Mouse (Mus musculus) ES-E14 (cell line): Measurements from ENCODE around the gene Cd180. TPM values are rescaled to one million over a fixed set of nuclear protein-coding genes. Genes with fewer than 3 reads are reported as not detected.
A peak's percentile ranks its signal among the peaks of the same experiment; 100 is the strongest.

ENCODE experiments used
- DNase-seq: peaks from one replicate; pipeline ENCODE4 v3.0.0-alpha.2; 2013; ENCODE audit warnings: low read depth, low spot score
- H3K27ac ChIP-seq: 2 replicates; pipeline ENCODE4 v1.5.1; 2012; ENCODE audit warnings: low read depth, mild to moderate bottlenecking, low read length, moderate library complexity, mixed read lengths; ENCODE audit not compliant: poor library complexity, insufficient read depth, severe bottlenecking
- H3K36me3 ChIP-seq: 2 replicates; pipeline ENCODE4 v1.6.1; 2012; ENCODE audit warnings: mild to moderate bottlenecking, low read length, moderate library complexity, mixed read lengths; ENCODE audit not compliant: control insufficient read depth, poor library complexity, insufficient read depth, severe bottlenecking
- H3K4me1 ChIP-seq, 2 experiments: fragments of 150-350 bp in 1 of 2; sonication (generic) in 1 of 2; 2 replicates each; pipeline ENCODE4 v1.6.1; 2012; ENCODE audit warnings: low read length in 2 of 2, mild to moderate bottlenecking in 1 of 2, mixed read lengths in 1 of 2; ENCODE audit not compliant: control insufficient read depth in 2 of 2, insufficient read depth in 2 of 2, poor library complexity in 1 of 2
- H3K4me3 ChIP-seq, 2 experiments: fragments of 150-350 bp in 1 of 2; sonication (generic) in 1 of 2; 2 replicates each; pipeline ENCODE4 v1.5.1; 2012; ENCODE audit warnings: low read length in 2 of 2, low read depth in 1 of 2, mild to moderate bottlenecking in 1 of 2, mixed read lengths in 1 of 2; ENCODE audit not compliant: insufficient read depth in 1 of 2, poor library complexity in 1 of 2, severe bottlenecking in 1 of 2
- H3K9ac ChIP-seq: 2 replicates; pipeline ENCODE4 v1.6.1; 2012; ENCODE audit warnings: low read depth, mild to moderate bottlenecking, low read length, mixed read lengths; ENCODE audit not compliant: poor library complexity, insufficient read depth, severe bottlenecking
- H3K9me3 ChIP-seq: fragments of 150-350 bp; sonication (generic); 2 replicates; pipeline ENCODE4 v1.6.1; 2012; ENCODE audit warnings: low read depth, mild to moderate bottlenecking, low read length; ENCODE audit not compliant: control insufficient read depth, insufficient read depth
- CHD2 ChIP-seq: IDR thresholded peaks from 2 replicates; pipeline ENCODE4 v1.6.1; 2014; ENCODE audit warnings: mild to moderate bottlenecking, low read depth, low read length, inconsistent platforms
- HCFC1 ChIP-seq: IDR thresholded peaks from 2 replicates; pipeline ENCODE4 v1.6.1; 2012; ENCODE audit warnings: low read length, inconsistent platforms, borderline replicate concordance; ENCODE audit not compliant: insufficient read depth
- MAFK ChIP-seq: IDR thresholded peaks from 2 replicates; pipeline ENCODE4 v1.6.1; 2014; ENCODE audit warnings: mild to moderate bottlenecking, low read depth, low read length, inconsistent platforms; ENCODE audit not compliant: insufficient read depth
- ZC3H11A ChIP-seq: IDR thresholded peaks from 2 replicates; pipeline ENCODE4 v1.6.1; 2012; ENCODE audit warnings: low read depth, mild to moderate bottlenecking, inconsistent platforms, low read length, borderline replicate concordance
- ZNF384 ChIP-seq: IDR thresholded peaks from 2 replicates; pipeline ENCODE4 v1.6.1; 2012; ENCODE audit warnings: low read depth, low read length, inconsistent platforms
- in situ Hi-C, 2 experiments: fragments of 600-800 bp; cut with MboI; formaldehyde crosslinking; loops; one replicate each; pipeline ENCODE4 v1.15.1; 2025; ENCODE audit warnings: low sequenced_read_pairs in 2 of 2, inconsistent platforms in 1 of 2; ENCODE audit not compliant: unreplicated experiment in 2 of 2
- total RNA-seq: library from RNA; depleted of rRNA; stranded (reverse); fragments of 300-350 nt; gene quantifications from 2 replicates; pipeline ENCODE4 v1.2.3, GENCODE M21; 2012

Gene Cd180
- total RNA-seq, 1 experiment, result 0.13 TPM

- Histone ChIP-seq H3K27ac (no peak overlapping the region), H3K4me1 (no peaks in the 10 kb centered on the region), H3K9ac (no peak overlapping the region), H3K4me3 (no peak overlapping the region), H3K36me3 (peaks cover 13% of the 10 kb centered on the region; the same call in 1 of the 2 replicates), H3K9me3 (no peaks in the 10 kb centered on the region)
- DNase-seq, result no peak
- no peak for TF ChIP-seq CHD2
- TF ChIP-seq MAFK, result no peak
- TF ChIP-seq ZNF384, result no peak
- TF ChIP-seq ZC3H11A, result no peak
- no peak for TF ChIP-seq HCFC1
- in situ Hi-C loops, result no loop called here
These were observed 44.5 kb downstream of the Cd180 start for GRCm38 (mm10) chr13:102737811-102738210.

- no peak for DNase-seq
- H3K9ac ChIP-seq, result no peak overlapping the region
- no peak overlapping the region for H3K27ac ChIP-seq
- no peaks in the 10 kb centered on the region for H3K9me3 ChIP-seq
- H3K4me1 ChIP-seq, result peaks cover 0 to 2% of the 10 kb centered on the region in 2 experiments; a peak in 1 of 4 replicates
- H3K36me3 ChIP-seq, result peaks cover 13% of the 10 kb centered on the region; the same call in 1 of the 2 replicates
- H3K4me3 ChIP-seq, result no peak overlapping the region
- in situ Hi-C loops, result no loop called here
- no peak for TF ChIP-seq HCFC1
These were observed 46.6 kb downstream of the Cd180 start for GRCm38 (mm10) chr13:102739720-102740535.

- DNase-seq, result peak; percentile 55
- H3K27ac ChIP-seq, result peak overlapping the region; percentile 25; the same call in 1 of the 2 replicates
- in situ Hi-C loops, result no loop called here
- H3K9me3 ChIP-seq, result no peaks in the 10 kb centered on the region
- H3K9ac ChIP-seq, result no peak overlapping the region
- no peak overlapping the region for H3K4me3 ChIP-seq
- TF ChIP-seq MAFK (peak; percentile 85), CHD2 (no peak), ZNF384 (peak; percentile 96), ZC3H11A (peak; percentile 60; the same call in 1 of the 2 replicates)
- H3K36me3 ChIP-seq, result no peaks in the 10 kb centered on the region
- H3K4me1 ChIP-seq, result peaks cover 0 to 18% of the 10 kb centered on the region in 2 experiments; a peak in 2 of 4 replicates
These were observed 51.3 kb downstream of the Cd180 start for GRCm38 (mm10) chr13:102744481-102745269.

- Histone ChIP-seq H3K4me1 (peaks cover under 1 to 20% of the 10 kb centered on the region in 2 experiments; a peak in 2 of 4 replicates), H3K9ac (no peak overlapping the region), H3K9me3 (no peaks in the 10 kb centered on the region), H3K36me3 (peaks cover 2% of the 10 kb centered on the region; the same call in 1 of the 2 replicates), H3K27ac (no peak overlapping the region), H3K4me3 (no peak overlapping the region)
- in situ Hi-C loops, result no loop called here
- TF ChIP-seq HCFC1 (no peak), MAFK (no peak), CHD2 (no peak), ZC3H11A (no peak), ZNF384 (no peak)
- DNase-seq, result peak; percentile 28
These were observed 51.9 kb downstream of the Cd180 start for GRCm38 (mm10) chr13:102745270-102745600.
